Mouse (Mus musculus): Measurements from ENCODE around the gene Acadvl. TPM values are rescaled to one million over a fixed set of nuclear protein-coding genes. Genes with fewer than 3 reads are reported as not detected.

The Acadvl gene
- total RNA-seq, 2 experiments from 2014 or later = 54.9 to 63.7 TPM

- Histone ChIP-seq H3K4me3 (no peak overlapping the region), H3K27ac (peak overlapping the region; percentile 28; the same call in 1 of the 2 replicates)
- TF ChIP-seq CTCF (conservative IDR thresholded peaks at IDR 0.05) = no peak
- no peak for DNase-seq (ENCODE audit: low spot score in 2 of 2)
Measured at GRCm38 (mm10) chr11:70040184-70040583, 25.0 kb upstream of the Acadvl start.

DNA sequence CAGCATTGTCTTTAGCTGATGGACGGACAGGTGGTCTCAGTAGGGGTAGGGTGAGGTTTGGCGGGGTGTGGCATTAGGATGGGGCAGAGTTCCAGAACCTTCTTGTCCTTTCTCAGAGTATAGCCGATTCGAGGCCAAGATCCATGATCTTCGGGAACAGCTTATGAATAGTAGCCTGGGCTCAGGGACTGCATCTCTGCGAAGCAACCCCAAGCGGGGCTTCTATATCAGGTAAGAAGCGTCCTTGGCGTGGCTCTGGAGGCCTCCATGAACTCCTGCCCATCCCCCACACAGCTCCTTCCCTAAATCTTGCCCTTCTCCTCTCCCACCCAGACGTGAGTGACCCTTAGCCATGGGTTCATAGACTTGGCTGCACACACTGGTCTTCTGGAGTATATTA, 24.4 kb upstream of the Acadvl start:
- no peak for DNase-seq (ENCODE audit: low spot score in 2 of 2)
- TF ChIP-seq CTCF (conservative IDR thresholded peaks at IDR 0.05) = no peak
- H3K27ac ChIP-seq = no peak overlapping the region
- no peak overlapping the region for H3K4me3 ChIP-seq

DNA sequence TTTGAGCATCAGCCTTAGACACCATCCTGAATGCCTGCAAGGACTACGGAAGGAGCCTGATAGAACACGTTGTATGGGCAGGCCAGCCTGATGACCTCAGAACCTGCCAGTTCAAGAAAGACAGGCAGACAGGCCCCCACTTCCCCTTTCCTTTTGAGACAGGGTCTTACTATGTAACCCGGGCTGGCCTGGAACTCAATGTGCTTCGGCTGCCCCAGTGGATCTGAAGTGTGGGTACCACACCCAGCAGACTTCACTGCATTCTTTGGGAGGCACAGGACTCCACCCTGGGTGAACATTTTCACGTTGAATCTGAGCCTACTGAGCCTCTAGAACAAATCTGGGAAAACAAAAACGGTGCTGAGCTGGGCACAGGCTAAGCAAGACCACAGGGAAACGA, 23.0 kb upstream of the Acadvl start:
- DNase-seq (ENCODE audit: low spot score in 2 of 2) = no peak
- TF ChIP-seq CTCF (conservative IDR thresholded peaks at IDR 0.05) = no peak
- Histone ChIP-seq H3K4me3 (no peak overlapping the region), H3K27ac (peak overlapping the region; percentile 33)

GRCm38 (mm10) chr11:70031321-70031670, 16.1 kb upstream of the Acadvl start:
- TF ChIP-seq CTCF (conservative IDR thresholded peaks at IDR 0.05) = no peak
- no peak for DNase-seq (ENCODE audit: low spot score in 2 of 2)
- H3K4me3 ChIP-seq = no peak overlapping the region
- H3K27ac ChIP-seq = no peak overlapping the region

- no peak overlapping the region for H3K4me3 ChIP-seq
Measured at GRCm38 (mm10) chr11:70030651-70031320, 15.6 kb upstream of the Acadvl start.

GRCm38 (mm10) chr11:70029829-70030550, 14.8 kb upstream of the Acadvl start:
- DNase-seq (ENCODE audit: low spot score in 2 of 2) = no peak

More at GRCm38 (mm10) chr11:70030651-70031320, 15.6 kb upstream of the Acadvl start:
- TF ChIP-seq CTCF (conservative IDR thresholded peaks at IDR 0.05) = no peak
- no peak for DNase-seq (ENCODE audit: low spot score in 2 of 2)
- peak overlapping the region; percentile 58; the same call in 1 of the 2 replicates for H3K27ac ChIP-seq

DNA sequence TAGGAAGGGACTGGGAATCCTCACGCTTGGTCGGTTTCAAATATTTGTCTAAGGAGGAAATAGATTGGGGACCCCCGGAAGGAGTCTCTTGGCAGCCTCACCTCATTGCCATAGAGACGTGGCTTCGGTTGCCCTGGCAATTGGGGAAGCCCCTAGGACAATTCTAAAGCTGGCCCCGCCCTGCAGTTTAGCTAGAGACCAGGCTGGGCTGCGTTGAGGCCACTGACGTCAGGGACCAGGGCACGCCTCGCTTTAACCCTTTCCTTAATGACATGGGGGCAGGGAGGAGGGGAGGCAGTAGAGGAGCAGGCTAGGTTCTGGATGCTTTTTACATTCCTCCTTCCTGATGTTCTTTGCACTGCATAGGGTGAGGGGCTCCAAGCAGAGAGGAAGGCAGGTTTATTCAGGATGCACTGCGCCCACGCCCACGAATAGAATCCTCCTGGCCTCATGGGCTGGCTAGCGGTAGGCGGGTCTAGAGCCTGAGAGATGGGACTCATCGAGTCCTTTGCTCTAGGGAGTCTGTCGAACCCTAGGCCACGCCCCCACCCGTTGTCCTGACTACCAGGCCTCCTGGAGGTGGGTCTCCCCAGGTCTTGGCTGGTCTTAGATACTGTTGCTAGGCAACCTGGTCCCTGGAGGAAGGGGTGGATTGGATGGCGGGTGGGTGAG, 14.1 kb upstream of the Acadvl start:
- peak overlapping the region; percentile 36 for H3K4me3 ChIP-seq
- DNase-seq (ENCODE audit: low spot score in 2 of 2) = peak; percentile 80 to 93
- H3K27ac ChIP-seq = peak overlapping the region; percentile 86
- TF ChIP-seq CTCF (conservative IDR thresholded peaks at IDR 0.05) = no peak

More at GRCm38 (mm10) chr11:70029829-70030550, 14.8 kb upstream of the Acadvl start:
- H3K4me3 ChIP-seq = peak overlapping the region; percentile 36
- peak overlapping the region; percentile 86 for H3K27ac ChIP-seq
- TF ChIP-seq CTCF (conservative IDR thresholded peaks at IDR 0.05) = no peak

- H3K27ac ChIP-seq = peak overlapping the region; percentile 86
- TF ChIP-seq CTCF (conservative IDR thresholded peaks at IDR 0.05) = no peak
- peak overlapping the region; percentile 36 for H3K4me3 ChIP-seq
- no peak for DNase-seq (ENCODE audit: low spot score in 2 of 2)
Measured at GRCm38 (mm10) chr11:70028401-70029129, 13.4 kb upstream of the Acadvl start.

DNA sequence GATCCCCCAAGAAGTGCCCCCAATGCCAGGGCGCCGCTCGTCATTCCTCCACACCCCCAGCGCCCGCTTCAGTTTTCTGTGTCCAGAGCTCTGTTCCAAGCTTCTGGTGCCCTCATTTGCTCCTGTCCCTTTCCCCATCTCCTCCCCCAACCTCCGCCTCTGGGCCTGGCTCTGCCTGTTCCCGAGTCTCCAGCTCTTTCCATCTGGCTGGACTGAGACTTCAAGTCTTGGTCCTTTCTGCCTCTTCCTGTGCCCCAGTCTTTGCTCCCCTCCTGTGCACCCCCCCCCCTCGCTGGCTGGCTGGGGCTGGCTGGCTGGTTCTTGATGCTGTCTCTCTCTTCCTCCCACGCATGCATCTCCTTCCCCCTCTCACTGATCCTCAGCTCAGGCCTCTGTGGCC, 12.2 kb upstream of the Acadvl start:
- Histone ChIP-seq H3K4me3 (peak overlapping the region; percentile 46), H3K27ac (peak overlapping the region; percentile 86)
- TF ChIP-seq CTCF (conservative IDR thresholded peaks at IDR 0.05) = no peak
- peak in 1 of 2 experiments; percentile 38 for DNase-seq (ENCODE audit: low spot score in 2 of 2)

GRCm38 (mm10) chr11:70026689-70027088, 11.5 kb upstream of the Acadvl start:
- Histone ChIP-seq H3K27ac (peak overlapping the region; percentile 86), H3K4me3 (peak overlapping the region; percentile 46)
- no peak for TF ChIP-seq CTCF (conservative IDR thresholded peaks at IDR 0.05)
- DNase-seq (ENCODE audit: low spot score in 2 of 2) = no peak

DNA sequence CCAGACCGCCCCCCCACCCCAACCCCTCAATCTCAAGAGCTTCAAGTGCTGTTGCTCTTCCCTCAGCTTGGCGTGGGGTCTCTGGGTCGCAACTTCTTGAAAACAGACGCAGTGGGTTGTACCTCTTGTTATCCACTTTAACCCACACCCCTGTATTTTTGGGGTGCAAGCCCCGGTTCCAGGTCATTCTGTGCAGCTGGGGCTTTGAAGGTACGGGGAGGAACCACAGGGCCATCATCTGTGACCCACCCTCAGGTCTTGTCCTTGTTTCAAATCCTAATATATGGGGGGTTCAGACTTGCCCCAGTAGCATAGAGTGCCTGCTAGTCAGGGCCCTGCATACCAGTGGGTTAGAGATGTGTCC, 8.9 kb upstream of the Acadvl start:
- no peak for TF ChIP-seq CTCF (conservative IDR thresholded peaks at IDR 0.05)
- peak overlapping the region; percentile 86 for H3K27ac ChIP-seq
- no peak for DNase-seq (ENCODE audit: low spot score in 2 of 2)
- H3K4me3 ChIP-seq = peak overlapping the region; percentile 58

GRCm38 (mm10) chr11:70023481-70024150, 8.4 kb upstream of the Acadvl start:
- Histone ChIP-seq H3K27ac (peak overlapping the region; percentile 86), H3K4me3 (peak overlapping the region; percentile 58)
- peak in 1 of 2 experiments; percentile 49 for DNase-seq (ENCODE audit: low spot score in 2 of 2)
- TF ChIP-seq CTCF (conservative IDR thresholded peaks at IDR 0.05) = no peak
